In genomic region chr5:50033660-50034059, GRCm38 (mm10) we compare ENCODE assay signal across 16 mouse cellular contexts. TPM values are rescaled to one million over a fixed set of nuclear protein-coding genes. Genes with fewer than 3 reads are reported as not detected.
A peak's percentile ranks its signal among the peaks of the same experiment; 100 is the strongest.
DNase-seq lines count a peak whose midpoint lies in the region; ATAC-seq and TF ChIP-seq lines count a peak whose summit lies in the region.
"Had no signal": no experiment of that assay in that cellular context is flagged by ENCODE, and none has a peak within 500 bp of the region (broad histone marks: within the 10 kb centered on the region; RNA-seq: fewer than 3 reads in every experiment).

No protein-coding gene starts in this region.

- no peaks in the 10 kb centered on the region for H3K9me3 ChIP-seq in embryonic facial prominence, embryonic 13.5 days
- no peaks in the 10 kb centered on the region for H3K9me3 ChIP-seq in embryonic facial prominence, embryonic 10.5 days
- H3K9me3 ChIP-seq in heart, embryonic 15.5 days (replicated peaks) = no peaks in the 10 kb centered on the region
- no peaks in the 10 kb centered on the region for H3K9me3 ChIP-seq in limb, embryonic 15.5 days
- H3K9me3 ChIP-seq in limb, embryonic 10.5 days (replicated peaks) = no peaks in the 10 kb centered on the region
- H3K9me3 ChIP-seq in kidney, embryonic 16.5 days (ENCODE audit: low read length) = no peaks in the 10 kb centered on the region
- H3K9me3 ChIP-seq: neural tube, embryonic 13.5 days had no signal

- TF ChIP-seq CTCF in layer of hippocampus, adult 2 months (conservative IDR thresholded peaks at IDR 0.05) = no peak

- no peaks in the 10 kb centered on the region for H3K36me3 ChIP-seq in embryonic facial prominence, embryonic 13.5 days
- H3K36me3 ChIP-seq in embryonic facial prominence, embryonic 10.5 days (replicated peaks) = 0 out of 2 replicates have a peak, but pooled peaks cover 11% of the 10 kb centered on the region
- no peaks in the 10 kb centered on the region for H3K36me3 ChIP-seq in heart, embryonic 15.5 days
- H3K36me3 ChIP-seq in limb, embryonic 15.5 days = no peaks in the 10 kb centered on the region
- peaks cover 7% of the 10 kb centered on the region for H3K36me3 ChIP-seq in limb, embryonic 10.5 days
- no peaks in the 10 kb centered on the region for H3K36me3 ChIP-seq in kidney, embryonic 16.5 days (ENCODE audit: insufficient read depth, low read length)
- H3K36me3 ChIP-seq: neural tube, embryonic 13.5 days had no signal

- WGBS in embryonic facial prominence, embryonic 13.5 days = 58% methylated on average over 9 of the region's 9 CpGs
- 71% methylated on average over 9 of the region's 9 CpGs for WGBS in embryonic facial prominence, embryonic 10.5 days
- WGBS in heart, embryonic 15.5 days = 72% methylated on average over 9 of the region's 9 CpGs
- 65% methylated on average over 9 of the region's 9 CpGs for WGBS in limb, embryonic 15.5 days
- 84% methylated on average over 9 of the region's 9 CpGs for WGBS in limb, embryonic 10.5 days
- WGBS in kidney, embryonic 16.5 days = 52% methylated on average over 9 of the region's 9 CpGs

- DNase-seq in embryonic facial prominence, embryonic 10.5 days (ENCODE audit: low spot score) = no peak
- no peak for DNase-seq in heart, adult 18-20 months
- no peak for DNase-seq in limb, embryonic 10.5 days (ENCODE audit: low spot score)
- no peak for DNase-seq in layer of hippocampus, adult 2 months (ENCODE audit: low spot score in 2 of 2)
- DNase-seq: cerebellum, adult 11-12 months; cerebellum, postnatal 36 days; lung, adult 2 months; lung, postnatal 4 days; spleen, adult 18-20 months had no signal

- no peak overlapping the region; the same call in 1 of the 2 replicates for H3K9ac ChIP-seq in embryonic facial prominence, embryonic 13.5 days
- H3K9ac ChIP-seq in heart, embryonic 15.5 days = no peak overlapping the region
- H3K9ac ChIP-seq in limb, embryonic 15.5 days = no peak overlapping the region
- no peak overlapping the region for H3K9ac ChIP-seq in kidney, embryonic 16.5 days (replicated peaks; ENCODE audit: low read length)
- H3K9ac ChIP-seq: neural tube, embryonic 13.5 days had no signal

- H3K4me1 ChIP-seq in embryonic facial prominence, embryonic 13.5 days = peaks cover 48% of the 10 kb centered on the region
- H3K4me1 ChIP-seq in embryonic facial prominence, embryonic 10.5 days = peaks cover 23% of the 10 kb centered on the region
- H3K4me1 ChIP-seq in heart, embryonic 15.5 days (replicated peaks) = peaks cover 43% of the 10 kb centered on the region
- peaks cover 51% of the 10 kb centered on the region for H3K4me1 ChIP-seq in limb, embryonic 15.5 days
- peaks cover 24% of the 10 kb centered on the region; the same call in 1 of the 2 replicates for H3K4me1 ChIP-seq in limb, embryonic 10.5 days
- H3K4me1 ChIP-seq in kidney, embryonic 16.5 days (ENCODE audit: insufficient read depth, low read length) = peaks cover 75% of the 10 kb centered on the region

- ATAC-seq in embryonic facial prominence, embryonic 13.5 days (ENCODE audit: insufficient number of reproducible peaks, insufficient read depth, low FRiP score, low TSS enrichment, low read depth) = no peak
- ATAC-seq in heart, embryonic 15.5 days (replicated peaks; ENCODE audit: insufficient number of reproducible peaks, insufficient read depth, low FRiP score, low read depth) = no peak
- ATAC-seq in limb, embryonic 15.5 days (ENCODE audit: insufficient number of reproducible peaks, low FRiP score, low TSS enrichment, low read depth) = no peak
- peak; percentile 52; the same call in 1 of the 2 replicates for ATAC-seq in kidney, embryonic 16.5 days (ENCODE audit: low FRiP score, low TSS enrichment)
- ATAC-seq: inflammation-experienced regulatory T-cells, adult 6 months had no signal

- H3K4me2 ChIP-seq in embryonic facial prominence, embryonic 13.5 days = no peak overlapping the region
- H3K4me2 ChIP-seq in heart, embryonic 15.5 days = peak overlapping the region; percentile 30; the same call in 1 of the 2 replicates
- H3K4me2 ChIP-seq in limb, embryonic 15.5 days = no peak overlapping the region
- H3K4me2 ChIP-seq in kidney, embryonic 16.5 days (replicated peaks; ENCODE audit: low read depth, low read length) = peak overlapping the region; percentile 22; the same call in 1 of the 2 replicates
- H3K4me2 ChIP-seq: liver, embryonic 11.5 days; neural tube, embryonic 13.5 days had no signal

- peak overlapping the region; percentile 44 for H3K27ac ChIP-seq in embryonic facial prominence, embryonic 13.5 days
- no peak overlapping the region for H3K27ac ChIP-seq in embryonic facial prominence, embryonic 10.5 days (replicated peaks)
- peak overlapping the region; percentile 78 for H3K27ac ChIP-seq in heart, embryonic 15.5 days
- H3K27ac ChIP-seq in limb, embryonic 15.5 days = 0 out of 2 replicates have a peak overlapping the region, but pooled peaks have one; percentile 27
- H3K27ac ChIP-seq in limb, embryonic 10.5 days = no peak overlapping the region
- peak overlapping the region; percentile 88 for H3K27ac ChIP-seq in kidney, embryonic 16.5 days (ENCODE audit: low read length)
- H3K27ac ChIP-seq in layer of hippocampus, adult 2 months = no peak overlapping the region
- H3K27ac ChIP-seq: neural tube, embryonic 13.5 days had no signal

- H3K27me3 ChIP-seq in embryonic facial prominence, embryonic 13.5 days = no peaks in the 10 kb centered on the region
- H3K27me3 ChIP-seq in embryonic facial prominence, embryonic 10.5 days (replicated peaks; ENCODE audit: low read depth, poor library complexity, severe bottlenecking) = no peaks in the 10 kb centered on the region
- H3K27me3 ChIP-seq in heart, embryonic 15.5 days = no peaks in the 10 kb centered on the region
- H3K27me3 ChIP-seq in limb, embryonic 15.5 days = no peaks in the 10 kb centered on the region
- H3K27me3 ChIP-seq in limb, embryonic 10.5 days (ENCODE audit: low read depth, poor library complexity, severe bottlenecking) = no peaks in the 10 kb centered on the region
- H3K27me3 ChIP-seq in kidney, embryonic 16.5 days (ENCODE audit: insufficient read depth, low read length) = no peaks in the 10 kb centered on the region
- H3K27me3 ChIP-seq: neural tube, embryonic 13.5 days had no signal

- H3K4me3 ChIP-seq in embryonic facial prominence, embryonic 13.5 days = no peak overlapping the region
- no peak overlapping the region for H3K4me3 ChIP-seq in embryonic facial prominence, embryonic 10.5 days
- H3K4me3 ChIP-seq in heart, embryonic 15.5 days = no peak overlapping the region
- no peak overlapping the region for H3K4me3 ChIP-seq in limb, embryonic 15.5 days
- no peak overlapping the region for H3K4me3 ChIP-seq in limb, embryonic 10.5 days
- no peak overlapping the region for H3K4me3 ChIP-seq in kidney, embryonic 16.5 days (ENCODE audit: low read length)
- H3K4me3 ChIP-seq in layer of hippocampus, adult 2 months = no peak overlapping the region
- H3K4me3 ChIP-seq: neural tube, embryonic 13.5 days had no signal

RNA-seq across cellular contexts. Expression of gene Adgra3, which starts 25.1 kb away (rescaled TPM):
- 39.7 and 42.0 TPM in 2 replicates for polyA plus RNA-seq in embryonic facial prominence, embryonic 13.5 days (2015; fragmentation: Nextera tagmentation; extraction: Ambion mirVana)
- polyA plus RNA-seq in embryonic facial prominence, embryonic 10.5 days (2016; fragmentation: Nextera tagmentation; extraction: Ambion mirVana) = 42.8 and 45.7 TPM in 2 replicates
- polyA plus RNA-seq in heart, embryonic 15.5 days (2015; fragmentation: Nextera tagmentation; extraction: Ambion mirVana) = 11.1 and 15.1 TPM in 2 replicates
- 10 to 100 TPM; 20.0 to 31.3 TPM for total RNA-seq in heart, adult 18-20 months (2021)
- 21.5 and 34.5 TPM in 2 replicates for polyA plus RNA-seq in limb, embryonic 15.5 days (2015; fragmentation: Nextera tagmentation; extraction: Ambion mirVana)
- polyA plus RNA-seq in limb, embryonic 10.5 days (2016; fragmentation: Nextera tagmentation; extraction: Ambion mirVana) = 50.0 and 53.3 TPM in 2 replicates
- 18.3 and 35.3 TPM in 2 replicates for polyA plus RNA-seq in kidney, embryonic 16.5 days (2015; fragmentation: Nextera tagmentation; extraction: Ambion mirVana)
- total RNA-seq in layer of hippocampus, adult 2 months (2021) = 10 to 100 TPM; 14.5 to 21.6 TPM
- polyA plus RNA-seq: inflammation-experienced regulatory T-cells, adult 6 months had no signal

Comparison
In these comparisons a context has a peak if more than half of its experiments do, and no peak if none do; other contexts are left out.
1. H3K27ac ChIP-seq: peak in embryonic facial prominence, embryonic 13.5 days (single experiment), heart, embryonic 15.5 days (single experiment), limb, embryonic 15.5 days (single experiment) and kidney, embryonic 16.5 days (single experiment); none in embryonic facial prominence, embryonic 10.5 days (single experiment), limb, embryonic 10.5 days (single experiment) and layer of hippocampus, adult 2 months (single experiment).
2. H3K4me2 ChIP-seq: peak in heart, embryonic 15.5 days (single experiment) and kidney, embryonic 16.5 days (single experiment); none in embryonic facial prominence, embryonic 13.5 days (single experiment) and limb, embryonic 15.5 days (single experiment).